ENCODE assay signal across 23 mouse cellular contexts in genomic region chr17:35280276-35280675, GRCm38 (mm10). TPM values are rescaled to one million over a fixed set of nuclear protein-coding genes. Genes with fewer than 3 reads are reported as not detected.
DNase-seq lines count a peak whose midpoint lies in the region; TF ChIP-seq lines count a peak whose summit lies in the region.
"Had no signal": no experiment of that assay in that cellular context is flagged by ENCODE, and none has a peak within 500 bp of the region (broad histone marks: within the 10 kb centered on the region; RNA-seq: fewer than 3 reads in every experiment).

No protein-coding gene starts in this region.

- TF ChIP-seq CTCF in heart, adult 2 months (IDR thresholded peaks at IDR 0.05), result no peak

- TF ChIP-seq EP300 in heart, adult 2 months (IDR thresholded peaks at IDR 0.05; ENCODE audit: insufficient read depth, low read depth, low read length), result no peak

- H3K36me3 ChIP-seq in heart, adult 2 months (ENCODE audit: control insufficient read depth, insufficient read depth, low read length), result no peaks in the 10 kb centered on the region
- H3K36me3 ChIP-seq: G1E had no signal

- no peak for TF ChIP-seq POLR2A in heart, adult 2 months (IDR thresholded peaks at IDR 0.05; ENCODE audit: insufficient read depth, low read depth, low read length)

- peaks cover 4% of the 10 kb centered on the region; the same call in 1 of the 2 replicates for H3K27me3 ChIP-seq in heart, adult 2 months (ENCODE audit: control insufficient read depth, insufficient read depth, low read length)
- H3K27me3 ChIP-seq: CH12.LX had no signal

- H3K79me2 ChIP-seq in heart, adult 2 months (replicated peaks; ENCODE audit: control insufficient read depth, insufficient read depth, low read length), result no peaks in the 10 kb centered on the region

- WGBS in heart, adult 2 months, result 80% methylated on average over 3 of the region's 3 CpGs

- no peak overlapping the region for H3K27ac ChIP-seq in heart, adult 2 months

- intact Hi-C loops in heart, adult 2 months (cut with DNase I), result no loop called here

- no peak overlapping the region for H3K9ac ChIP-seq in heart, adult 2 months (ENCODE audit: low read depth, low read length)

- peak; percentile 70 for DNase-seq in ES-CJ7 (ENCODE audit: low read depth, low spot score)
- peak; percentile 83 for DNase-seq in R1 (ENCODE audit: low read depth, low spot score)
- peak; percentile 59 for DNase-seq in ZHBTc4 (ENCODE audit: low read depth, low spot score)
- DNase-seq in B cell, adult 2 months, result no peak
- DNase-seq in heart, adult 2 months, result no peak
- no peak for DNase-seq in gastrocnemius, adult 18-20 months (ENCODE audit: low spot score)
- DNase-seq: adrenal gland, adult 2 months; adrenal gland, adult 8-10 months; adrenal gland, postnatal 10 days; adrenal gland, postnatal 14 days; adrenal gland, postnatal 25 days; adrenal gland, postnatal 36 days; cerebellum, adult 11 months; cerebellum, adult 11-12 months; cerebellum, adult 18-20 months; cerebellum, adult 2 months; cerebellum, adult 8-10 months; cerebellum, adult 9-10 months; cerebellum, adult 9-11 months had no signal

- H3K4me1 ChIP-seq in heart, adult 2 months (ENCODE audit: control insufficient read depth, insufficient read depth, low read length), result no peaks in the 10 kb centered on the region

- H3K4me3 ChIP-seq in heart, adult 2 months, result no peak overlapping the region

RNA-seq across cellular contexts. Expression of gene H2-D1, which starts 17.7 kb away (rescaled TPM):
- total RNA-seq in heart, adult 2 months (2021), result 100 to 1,000 TPM; 105 to 131 TPM
- 222 and 286 TPM in 2 replicates for polyA plus RNA-seq in heart, adult 2 months (2012; rRNA removed)
- 10 to 100 TPM; 36.3 to 59.0 TPM for total RNA-seq in gastrocnemius, adult 18-20 months (2021)

RNA-seq across cellular contexts. Expression of gene Ddx39b, which starts 38.7 kb away (rescaled TPM):
- total RNA-seq in heart, adult 2 months (2021), result 10 to 100 TPM; 82.3 to 83.4 TPM
- 148 and 178 TPM in 2 replicates for polyA plus RNA-seq in heart, adult 2 months (2012; rRNA removed)
- total RNA-seq in gastrocnemius, adult 18-20 months (2021), result 10 to 100 TPM; 83.5 to 83.8 TPM

RNA-seq across cellular contexts. Expression of gene H2-Q1, which starts 39.9 kb away (rescaled TPM):
- total RNA-seq in heart, adult 2 months (2021), result 1 to 10 TPM; 1.5 TPM
- not detected in 2 replicates for polyA plus RNA-seq in heart, adult 2 months (2012; rRNA removed)
- under 1 TPM; 0.19 to 0.27 TPM for total RNA-seq in gastrocnemius, adult 18-20 months (2021)
- total RNA-seq: ES-E14 had no signal
- polyA plus RNA-seq: activated CD4-positive, CD25-positive, alpha-beta regulatory T cell, adult 4 months; G1E had no signal

RNA-seq across cellular contexts. Expression of gene Nfkbil1, which starts 44.7 kb away (rescaled TPM):
- total RNA-seq in heart, adult 2 months (2021), result 1 to 10 TPM; 6.5 to 8.2 TPM
- 3.9 and 5.0 TPM in 2 replicates for polyA plus RNA-seq in heart, adult 2 months (2012; rRNA removed)
- total RNA-seq in gastrocnemius, adult 18-20 months (2021), result 1 to 10 TPM; 7.0 to 7.2 TPM

RNA-seq across cellular contexts. Expression of gene Atp6v1g2, which starts 46.8 kb away (rescaled TPM):
- total RNA-seq in heart, adult 2 months (2021), result 1 to 10 TPM; 3.0 to 3.2 TPM
- 6.4 and 10.1 TPM in 2 replicates for polyA plus RNA-seq in heart, adult 2 months (2012; rRNA removed)
- total RNA-seq in gastrocnemius, adult 18-20 months (2021), result 1 to 10 TPM; 1.1 to 1.8 TPM

Comparison
In these comparisons a context has a peak if more than half of its experiments do, and no peak if none do; other contexts are left out.
1. DNase-seq: peak in ES-CJ7 (single experiment), R1 (single experiment) and ZHBTc4 (single experiment); none in B cell, adult 2 months (0 of 2), heart, adult 2 months (0 of 2) and gastrocnemius, adult 18-20 months (single experiment).